9 mouse cellular contexts compared by ENCODE assay signal in genomic region chr7:128298481-128299342, GRCm38 (mm10). TPM values are rescaled to one million over a fixed set of nuclear protein-coding genes. Genes with fewer than 3 reads are reported as not detected.
DNase-seq lines count a peak whose midpoint lies in the region; ATAC-seq and TF ChIP-seq lines count a peak whose summit lies in the region.
"Had no signal": no experiment of that assay in that cellular context is flagged by ENCODE, and none has a peak within 500 bp of the region (broad histone marks: within the 10 kb centered on the region; RNA-seq: fewer than 3 reads in every experiment).

No protein-coding gene starts in this region.

- peak overlapping the region; percentile 94 for H3K4me3 ChIP-seq in left cerebral cortex, adult 2 months
- H3K4me3 ChIP-seq in embryonic facial prominence, embryonic 12.5 days: peak overlapping the region; percentile 85
- H3K4me3 ChIP-seq in intestine, embryonic 15.5 days (replicated peaks): peak overlapping the region; percentile 72
- peak overlapping the region; percentile 88 for H3K4me3 ChIP-seq in midbrain, embryonic 16.5 days (ENCODE audit: low read depth, low read length)

- ATAC-seq in embryonic facial prominence, embryonic 12.5 days (ENCODE audit: insufficient number of reproducible peaks, insufficient read depth, low FRiP score, low TSS enrichment): no peak
- peak; percentile 48 for ATAC-seq in intestine, embryonic 15.5 days
- ATAC-seq in midbrain, embryonic 16.5 days: no peak

- H3K27ac ChIP-seq in left cerebral cortex, adult 2 months: peak overlapping the region; percentile 56; the same call in 1 of the 2 replicates
- H3K27ac ChIP-seq in embryonic facial prominence, embryonic 12.5 days: no peak overlapping the region
- peak overlapping the region; percentile 93 for H3K27ac ChIP-seq in intestine, embryonic 15.5 days
- H3K27ac ChIP-seq in midbrain, embryonic 16.5 days (ENCODE audit: low read length): 0 out of 2 replicates have a peak overlapping the region, but pooled peaks have one; percentile 74

- H3K9me3 ChIP-seq in embryonic facial prominence, embryonic 12.5 days: no peaks in the 10 kb centered on the region
- H3K9me3 ChIP-seq in intestine, embryonic 15.5 days: no peaks in the 10 kb centered on the region
- H3K9me3 ChIP-seq in midbrain, embryonic 16.5 days (replicated peaks; ENCODE audit: control insufficient read depth, low read length, poor library complexity, severe bottlenecking): no peaks in the 10 kb centered on the region

- H3K4me1 ChIP-seq in embryonic facial prominence, embryonic 12.5 days: peaks cover 24% of the 10 kb centered on the region
- H3K4me1 ChIP-seq in intestine, embryonic 15.5 days (replicated peaks): peaks cover 18% of the 10 kb centered on the region
- peaks cover 13% of the 10 kb centered on the region for H3K4me1 ChIP-seq in midbrain, embryonic 16.5 days (ENCODE audit: control insufficient read depth, insufficient read depth, low read length)

- peak overlapping the region; percentile 94; the same call in 1 of the 2 replicates for H3K9ac ChIP-seq in embryonic facial prominence, embryonic 12.5 days
- peak overlapping the region; percentile 88; the same call in 1 of the 2 replicates for H3K9ac ChIP-seq in intestine, embryonic 15.5 days
- peak overlapping the region; percentile 94; the same call in 1 of the 2 replicates for H3K9ac ChIP-seq in midbrain, embryonic 16.5 days (ENCODE audit: low read depth, low read length)

- 76% methylated on average over 8 of the region's 8 CpGs for WGBS in embryonic facial prominence, embryonic 12.5 days
- 70% methylated on average over 8 of the region's 8 CpGs for WGBS in intestine, embryonic 15.5 days
- 65% methylated on average over 8 of the region's 8 CpGs for WGBS in midbrain, embryonic 16.5 days

- H3K4me2 ChIP-seq in embryonic facial prominence, embryonic 12.5 days (replicated peaks): peak overlapping the region; percentile 80
- peak overlapping the region; percentile 63 for H3K4me2 ChIP-seq in intestine, embryonic 15.5 days (replicated peaks)
- peak overlapping the region; percentile 66 for H3K4me2 ChIP-seq in midbrain, embryonic 16.5 days (ENCODE audit: low read length)

- no peak for TF ChIP-seq CTCF in left cerebral cortex, adult 2 months (IDR thresholded peaks at IDR 0.05)

- DNase-seq in left cerebral cortex, adult 2 months (ENCODE audit: extremely low spot score in 1 of 2, low spot score in 2 of 2): no peak
- no peak for DNase-seq in left cerebral cortex, adult 18-20 months (ENCODE audit: low spot score in 2 of 2)
- DNase-seq in adipocyte (ENCODE audit: low spot score): no peak
- DNase-seq in thymus, postnatal 10 days (ENCODE audit: low spot score in 2 of 2): no peak
- no peak for DNase-seq in kidney, adult 11 months

- H3K27me3 ChIP-seq in embryonic facial prominence, embryonic 12.5 days: no peaks in the 10 kb centered on the region
- no peaks in the 10 kb centered on the region for H3K27me3 ChIP-seq in intestine, embryonic 15.5 days (replicated peaks)
- no peaks in the 10 kb centered on the region for H3K27me3 ChIP-seq in midbrain, embryonic 16.5 days (ENCODE audit: control insufficient read depth, insufficient read depth, low read depth, low read length)

- intact Hi-C loops in left cerebral cortex, adult 2 months (cut with DNase I): loop anchor here (5.0 kb wide), 2 partner anchors 46 to 61 kb away; partner anchors contain the start of genes 9130023H24Rik and Armc5

- peaks cover 8% of the 10 kb centered on the region; the same call in 1 of the 2 replicates for H3K36me3 ChIP-seq in embryonic facial prominence, embryonic 12.5 days
- H3K36me3 ChIP-seq in intestine, embryonic 15.5 days: no peaks in the 10 kb centered on the region
- no peaks in the 10 kb centered on the region for H3K36me3 ChIP-seq in midbrain, embryonic 16.5 days (ENCODE audit: control insufficient read depth, insufficient read depth, low read length)

RNA-seq across cellular contexts. Expression of gene BC017158, which starts 0.7 kb away (rescaled TPM):
- total RNA-seq in left cerebral cortex, adult 2 months (2021): 10 to 100 TPM; 27.5 to 27.7 TPM
- 10 to 100 TPM; 25.6 to 27.6 TPM for total RNA-seq in left cerebral cortex, adult 18-20 months (2021)
- polyA plus RNA-seq in embryonic facial prominence, embryonic 12.5 days (2016; fragmentation: Nextera tagmentation; extraction: Ambion mirVana): 26.3 TPM in 2 replicates
- polyA plus RNA-seq in intestine, embryonic 15.5 days (2015; fragmentation: Nextera tagmentation; extraction: Ambion mirVana): 43.0 and 51.0 TPM in 2 replicates
- polyA plus RNA-seq in midbrain, embryonic 16.5 days (2015; fragmentation: Nextera tagmentation; extraction: Ambion mirVana): 22.9 and 25.9 TPM in 2 replicates

RNA-seq across cellular contexts. Expression of gene Slc5a2, which starts 33.3 kb away (rescaled TPM):
- not detected for total RNA-seq in left cerebral cortex, adult 2 months (2021)
- total RNA-seq in left cerebral cortex, adult 18-20 months (2021): not detected
- polyA plus RNA-seq in embryonic facial prominence, embryonic 12.5 days (2016; fragmentation: Nextera tagmentation; extraction: Ambion mirVana): 0.35 TPM in 1 of 2 replicates, not detected in the other
- polyA plus RNA-seq in intestine, embryonic 15.5 days (2015; fragmentation: Nextera tagmentation; extraction: Ambion mirVana): 0.20 and 0.24 TPM in 2 replicates
- not detected in 2 replicates for polyA plus RNA-seq in midbrain, embryonic 16.5 days (2015; fragmentation: Nextera tagmentation; extraction: Ambion mirVana)
- total RNA-seq: liver, adult 2 months had no signal
- polyA plus RNA-seq: liver, adult 2 months had no signal

RNA-seq across cellular contexts. Expression of gene Tgfb1i1, which starts 52.1 kb away (rescaled TPM):
- 10 to 100 TPM; 18.9 to 22.2 TPM for total RNA-seq in left cerebral cortex, adult 2 months (2021)
- total RNA-seq in left cerebral cortex, adult 18-20 months (2021): 10 to 100 TPM; 21.6 to 22.8 TPM
- polyA plus RNA-seq in embryonic facial prominence, embryonic 12.5 days (2016; fragmentation: Nextera tagmentation; extraction: Ambion mirVana): 44.4 and 47.7 TPM in 2 replicates
- polyA plus RNA-seq in intestine, embryonic 15.5 days (2015; fragmentation: Nextera tagmentation; extraction: Ambion mirVana): 160 and 163 TPM in 2 replicates
- polyA plus RNA-seq in midbrain, embryonic 16.5 days (2015; fragmentation: Nextera tagmentation; extraction: Ambion mirVana): 22.0 and 23.3 TPM in 2 replicates
